Mouse (Mus musculus) leukemia stem cell, adult 10-12 weeks (primary cell): ENCODE results near the gene Vmn1r206. TPM values are rescaled to one million over a fixed set of nuclear protein-coding genes. Genes with fewer than 3 reads are reported as not detected.

Experiments used
- polyA plus RNA-seq: library from polyadenylated mRNA; stranded (reverse); fragments of >175 nt; gene quantifications from 2 replicates; pipeline ENCODE4 v1.2.3, GENCODE M21; 2012; ENCODE audit warnings: low replicate concordance

Gene Vmn1r206
- not detected in 2 replicates for polyA plus RNA-seq

DNA sequence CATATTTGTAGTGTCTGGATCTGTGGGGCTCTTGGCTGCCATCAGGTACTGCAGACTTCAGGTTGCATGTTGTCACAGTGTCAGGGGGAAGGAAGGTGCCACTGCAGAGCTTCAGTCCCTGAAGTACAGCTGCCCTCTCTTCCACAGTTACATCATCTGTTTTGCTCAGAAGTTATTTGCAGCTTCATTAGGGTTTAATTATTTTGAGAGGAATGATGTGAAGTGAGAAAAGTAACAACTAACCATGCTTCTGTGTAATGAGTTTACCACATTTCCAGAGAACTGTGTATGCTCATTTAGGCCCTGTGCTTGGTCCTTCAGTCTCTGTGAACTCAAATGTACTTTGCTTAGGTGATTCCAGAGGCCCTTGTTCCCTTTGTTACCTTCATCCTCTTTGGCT lies at the start of gene Vmn1r206:
Vmn1r206 (minus strand) TSS at position 101 of the 400 bp plus-strand sequence.

DNA sequence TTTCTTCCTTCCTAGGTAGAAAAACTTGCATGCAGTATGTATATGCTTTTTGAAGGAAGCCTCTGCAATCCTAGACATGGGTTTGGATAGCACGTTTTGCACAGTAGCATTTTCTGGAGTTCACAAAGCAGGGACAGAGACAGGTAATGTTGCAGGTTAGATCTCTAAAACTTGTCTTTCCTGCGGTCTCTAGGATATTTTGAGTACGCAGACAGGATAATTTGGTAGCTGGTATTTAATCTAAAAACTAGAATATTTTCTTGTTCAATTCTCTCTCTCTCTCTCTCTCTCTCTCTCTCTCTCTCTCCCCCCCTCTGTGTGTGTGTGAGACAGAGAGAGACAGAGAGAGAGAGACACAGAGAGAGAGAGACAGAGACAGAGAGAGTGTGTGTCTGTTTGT lies 31.2 kb downstream of the Vmn1r206 start, which contains the start of gene Vmn1r205:
Vmn1r205 (minus strand) TSS at position 101 of the 400 bp plus-strand sequence.

Other genes with a start within 250 kb of the Vmn1r206 start
- not detected in 2 replicates for gene Vmn1r199, start 244.4 kb downstream of the Vmn1r206 start, polyA plus RNA-seq
- not detected in 2 replicates for gene Vmn1r200, start 233.9 kb downstream of the Vmn1r206 start, polyA plus RNA-seq
- gene Vmn1r201, start 152.3 kb downstream of the Vmn1r206 start, polyA plus RNA-seq, result not detected in 2 replicates
- not detected in 2 replicates for gene Vmn1r202, start 118.9 kb downstream of the Vmn1r206 start, polyA plus RNA-seq
- not detected in 2 replicates for gene Vmn1r203, start 106.1 kb downstream of the Vmn1r206 start, polyA plus RNA-seq
- gene Vmn1r204, start 71.1 kb downstream of the Vmn1r206 start, polyA plus RNA-seq, result 0.27 TPM in 1 of 2 replicates, not detected in the other
- not detected in 2 replicates for gene Vmn1r205, start 31.3 kb downstream of the Vmn1r206 start, polyA plus RNA-seq
- 0.07 TPM in 1 of 2 replicates, not detected in the other for gene Vmn1r207-ps, start 105.4 kb upstream of the Vmn1r206 start, polyA plus RNA-seq
- gene Vmn1r208, start 153.1 kb upstream of the Vmn1r206 start, polyA plus RNA-seq, result not detected in 2 replicates
- not detected in 2 replicates for gene Vmn1r209, start 185.4 kb upstream of the Vmn1r206 start, polyA plus RNA-seq
- not detected in 2 replicates for gene Vmn1r210, start 207.1 kb upstream of the Vmn1r206 start, polyA plus RNA-seq
- gene Vmn1r211, start 233.3 kb upstream of the Vmn1r206 start, polyA plus RNA-seq, result not detected in 2 replicates